Mouse (Mus musculus): Measurements from ENCODE around the gene Atg101.
A peak's percentile ranks its signal among the peaks of the same experiment; 100 is the strongest.

The Atg101 gene

GRCm38 (mm10) chr15:101336474-101337174 lies 52.6 kb downstream of the Atg101 start:
- no peak for DNase-seq (ENCODE audit: low spot score)

- no peak for DNase-seq (ENCODE audit: low spot score)
These were observed 54.3 kb downstream of the Atg101 start for GRCm38 (mm10) chr15:101338359-101338758.

GRCm38 (mm10) chr15:101339537-101339936 lies 55.5 kb downstream of the Atg101 start:
- DNase-seq (ENCODE audit: low spot score) = peak; percentile 50

Measured in ovary, adult 18-20 months (tissue).